Comparison of ENCODE assay signal across 8 mouse cellular contexts in the genomic region with DNA sequence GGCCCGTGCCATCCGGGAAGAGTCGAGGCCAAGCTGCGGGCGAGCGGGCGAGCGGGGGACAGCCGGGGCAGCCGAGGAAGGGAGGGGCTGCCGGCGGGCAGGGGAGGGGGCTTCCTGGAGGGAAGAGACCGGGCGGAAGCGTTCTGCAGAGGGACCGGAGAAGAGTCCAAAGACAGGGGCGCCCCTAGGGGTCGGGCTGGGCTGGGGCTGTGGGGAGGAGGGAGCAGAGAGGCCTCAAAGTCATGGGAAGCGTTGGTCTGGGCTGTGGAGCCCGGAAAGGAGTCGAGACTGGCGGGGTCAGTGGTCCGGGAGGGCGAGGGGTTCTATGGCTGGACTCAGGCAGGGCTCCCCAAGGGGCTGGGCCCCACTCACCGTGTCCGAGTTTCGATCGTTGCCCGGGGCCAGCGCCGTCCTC. TPM values are rescaled to one million over a fixed set of nuclear protein-coding genes. Genes with fewer than 3 reads are reported as not detected.
DNase-seq lines count a peak whose midpoint lies in the region; ATAC-seq and TF ChIP-seq lines count a peak whose summit lies in the region.

No protein-coding gene starts in this region.

- peak overlapping the region; percentile 93 for H3K27ac ChIP-seq in layer of hippocampus, adult 2 months
- peak overlapping the region; percentile 83 for H3K27ac ChIP-seq in hindbrain, embryonic 16.5 days (ENCODE audit: low read depth, low read length)
- peak overlapping the region; percentile 50 for H3K27ac ChIP-seq in liver, embryonic 13.5 days
- peak overlapping the region; percentile 81 for H3K27ac ChIP-seq in stomach, postnatal 0 days (replicated peaks)

- H3K9ac ChIP-seq in hindbrain, embryonic 16.5 days (ENCODE audit: low read depth, low read length) = peak overlapping the region; percentile 86
- peak overlapping the region; percentile 80 for H3K9ac ChIP-seq in liver, embryonic 13.5 days
- H3K9ac ChIP-seq in stomach, postnatal 0 days (ENCODE audit: low read length) = peak overlapping the region; percentile 93

- H3K4me1 ChIP-seq in hindbrain, embryonic 16.5 days (ENCODE audit: control insufficient read depth, insufficient read depth, low read depth, low read length) = peaks cover 26% of the 10 kb centered on the region
- H3K4me1 ChIP-seq in liver, embryonic 13.5 days (replicated peaks) = peaks cover 55% of the 10 kb centered on the region
- H3K4me1 ChIP-seq in stomach, postnatal 0 days (replicated peaks; ENCODE audit: control insufficient read depth, insufficient read depth) = 0 out of 2 replicates have a peak, but pooled peaks cover 4% of the 10 kb centered on the region

- peak overlapping the region; percentile 91 for H3K4me3 ChIP-seq in layer of hippocampus, adult 2 months
- H3K4me3 ChIP-seq in hindbrain, embryonic 16.5 days (ENCODE audit: low read length) = peak overlapping the region; percentile 93
- peak overlapping the region; percentile 81 for H3K4me3 ChIP-seq in liver, embryonic 13.5 days (replicated peaks)
- peak overlapping the region; percentile 78 for H3K4me3 ChIP-seq in stomach, postnatal 0 days (ENCODE audit: low read depth, low read length)

- no peaks in the 10 kb centered on the region; the same call in 1 of the 2 replicates for H3K36me3 ChIP-seq in hindbrain, embryonic 16.5 days (ENCODE audit: control insufficient read depth, insufficient read depth, low read length)
- H3K36me3 ChIP-seq in liver, embryonic 13.5 days = no peaks in the 10 kb centered on the region
- no peaks in the 10 kb centered on the region for H3K36me3 ChIP-seq in stomach, postnatal 0 days (ENCODE audit: control insufficient read depth, insufficient read depth, low read length)

- 0 out of 2 replicates have a peak, but pooled peaks cover 1% of the 10 kb centered on the region for H3K27me3 ChIP-seq in hindbrain, embryonic 16.5 days (replicated peaks; ENCODE audit: control insufficient read depth, insufficient read depth, low read length)
- H3K27me3 ChIP-seq in liver, embryonic 13.5 days = 0 out of 2 replicates have a peak, but pooled peaks cover 6% of the 10 kb centered on the region
- H3K27me3 ChIP-seq in stomach, postnatal 0 days (ENCODE audit: control insufficient read depth, insufficient read depth, low read length) = no peaks in the 10 kb centered on the region

- no peaks in the 10 kb centered on the region for H3K9me3 ChIP-seq in hindbrain, embryonic 16.5 days (ENCODE audit: control insufficient read depth, low read length)
- no peaks in the 10 kb centered on the region for H3K9me3 ChIP-seq in liver, embryonic 13.5 days (replicated peaks)
- no peaks in the 10 kb centered on the region for H3K9me3 ChIP-seq in stomach, postnatal 0 days (ENCODE audit: control insufficient read depth, low read length)

- WGBS in hindbrain, embryonic 16.5 days = under 1% methylated on average over 30 of the region's 31 CpGs
- under 1% methylated on average over 25 of the region's 31 CpGs for WGBS in liver, embryonic 13.5 days (ENCODE audit: insufficient replicate concordance)
- under 1% methylated on average over 26 of the region's 31 CpGs for WGBS in stomach, postnatal 0 days

- H3K4me2 ChIP-seq in hindbrain, embryonic 16.5 days (ENCODE audit: low read length) = peak overlapping the region; percentile 95
- H3K4me2 ChIP-seq in liver, embryonic 13.5 days = peak overlapping the region; percentile 91
- peak overlapping the region; percentile 96 for H3K4me2 ChIP-seq in stomach, postnatal 0 days (replicated peaks; ENCODE audit: low read depth)

- TF ChIP-seq EP300 in stomach, postnatal 0 days (optimal IDR thresholded peaks at IDR 0.05) = no peak

- TF ChIP-seq CTCF in layer of hippocampus, adult 2 months (conservative IDR thresholded peaks at IDR 0.05) = peak; percentile 66
- peak; percentile 64 for TF ChIP-seq CTCF in stomach, postnatal 0 days (IDR thresholded peaks at IDR 0.05; ENCODE audit: low read depth)

- DNase-seq in layer of hippocampus, adult 2 months (ENCODE audit: low spot score in 2 of 2) = peak in 1 of 2 experiments; percentile 47
- DNase-seq in layer of hippocampus, adult 8-10 months (ENCODE audit: low spot score in 2 of 2) = no peak
- peak; percentile 41 for DNase-seq in cerebellum, adult 11 months
- DNase-seq in forelimb bud, embryonic 11.5 days (ENCODE audit: low read depth, low spot score) = peak; percentile 64
- DNase-seq in liver, embryonic 13.5 days = peak; percentile 40
- peak; percentile 70 for DNase-seq in naive thymus-derived CD4-positive, alpha-beta T cell, adult 2 months (ENCODE audit: low read depth)
- peak; percentile 73 for DNase-seq in stomach, postnatal 0 days (ENCODE audit: low spot score)

- ATAC-seq in hindbrain, embryonic 16.5 days = peak; percentile 79
- peak; percentile 49 for ATAC-seq in liver, embryonic 13.5 days (ENCODE audit: low read depth)
- peak; percentile 74 for ATAC-seq in stomach, postnatal 0 days (ENCODE audit: low FRiP score, low TSS enrichment)

RNA-seq across cellular contexts. Expression of a gene that starts 0.5 kb away (rescaled TPM):
- total RNA-seq in layer of hippocampus, adult 2 months (2021) = 10 to 100 TPM; 92.9 to 99.6 TPM
- total RNA-seq in layer of hippocampus, adult 8-10 months (2022) = 100 to 1,000 TPM in 1 of 4 experiments, 10 to 100 TPM in 3; 87.6 to 103 (median 95.0) TPM
- 13.5 and 15.9 TPM in 2 replicates for polyA plus RNA-seq in hindbrain, embryonic 16.5 days (2015; fragmentation: Nextera tagmentation; extraction: Ambion mirVana)
- 1.3 and 1.6 TPM in 2 replicates for polyA plus RNA-seq in liver, embryonic 13.5 days (2015; fragmentation: Nextera tagmentation; extraction: Ambion mirVana)
- 5.2 and 5.3 TPM in 2 replicates for polyA plus RNA-seq in stomach, postnatal 0 days (2015; fragmentation: Nextera tagmentation; extraction: Ambion mirVana)

RNA-seq across cellular contexts. Expression of a gene that starts 5.1 kb away (rescaled TPM):
- under 1 TPM; 0.10 to 0.38 TPM for total RNA-seq in layer of hippocampus, adult 2 months (2021)
- total RNA-seq in layer of hippocampus, adult 8-10 months (2022) = under 1 TPM; 0.08 to 0.41 (median 0.38) TPM
- polyA plus RNA-seq in hindbrain, embryonic 16.5 days (2015; fragmentation: Nextera tagmentation; extraction: Ambion mirVana) = 0.97 and 1.5 TPM in 2 replicates
- polyA plus RNA-seq in liver, embryonic 13.5 days (2015; fragmentation: Nextera tagmentation; extraction: Ambion mirVana) = 0.83 and 1.0 TPM in 2 replicates
- 0.97 and 1.1 TPM in 2 replicates for polyA plus RNA-seq in stomach, postnatal 0 days (2015; fragmentation: Nextera tagmentation; extraction: Ambion mirVana)

RNA-seq across cellular contexts. Expression of a gene that starts 50.1 kb away (rescaled TPM):
- 1 to 10 TPM; 6.0 to 6.9 TPM for total RNA-seq in layer of hippocampus, adult 2 months (2021)
- 1 to 10 TPM; 4.7 to 6.7 (median 5.9) TPM for total RNA-seq in layer of hippocampus, adult 8-10 months (2022)
- 3.5 and 4.2 TPM in 2 replicates for polyA plus RNA-seq in hindbrain, embryonic 16.5 days (2015; fragmentation: Nextera tagmentation; extraction: Ambion mirVana)
- 1.3 TPM in 2 replicates for polyA plus RNA-seq in liver, embryonic 13.5 days (2015; fragmentation: Nextera tagmentation; extraction: Ambion mirVana)
- polyA plus RNA-seq in stomach, postnatal 0 days (2015; fragmentation: Nextera tagmentation; extraction: Ambion mirVana) = 3.2 and 3.7 TPM in 2 replicates

RNA-seq across cellular contexts. Expression of a gene that starts 50.1 kb away (rescaled TPM):
- 10 to 100 TPM; 17.2 to 20.7 TPM for total RNA-seq in layer of hippocampus, adult 2 months (2021)
- 10 to 100 TPM; 17.1 to 25.2 (median 21.6) TPM for total RNA-seq in layer of hippocampus, adult 8-10 months (2022)
- polyA plus RNA-seq in hindbrain, embryonic 16.5 days (2015; fragmentation: Nextera tagmentation; extraction: Ambion mirVana) = 36.3 and 37.1 TPM in 2 replicates
- polyA plus RNA-seq in liver, embryonic 13.5 days (2015; fragmentation: Nextera tagmentation; extraction: Ambion mirVana) = 39.5 and 45.2 TPM in 2 replicates
- 113 and 123 TPM in 2 replicates for polyA plus RNA-seq in stomach, postnatal 0 days (2015; fragmentation: Nextera tagmentation; extraction: Ambion mirVana)

RNA-seq across cellular contexts. Expression of a gene that starts 53.5 kb away (rescaled TPM):
- total RNA-seq in layer of hippocampus, adult 2 months (2021) = not detected
- 1 to 10 TPM in 1 of 4 experiments, under 1 TPM in 1, not detected in 2; 0.18 to 4.8 TPM for total RNA-seq in layer of hippocampus, adult 8-10 months (2022)
- 0.64 and 47.3 TPM in 2 replicates for polyA plus RNA-seq in hindbrain, embryonic 16.5 days (2015; fragmentation: Nextera tagmentation; extraction: Ambion mirVana)
- 0.82 and 1.6 TPM in 2 replicates for polyA plus RNA-seq in liver, embryonic 13.5 days (2015; fragmentation: Nextera tagmentation; extraction: Ambion mirVana)
- 42.1 and 43.6 TPM in 2 replicates for polyA plus RNA-seq in stomach, postnatal 0 days (2015; fragmentation: Nextera tagmentation; extraction: Ambion mirVana)

Comparison
In these comparisons a context has a peak if more than half of its experiments do, and no peak if none do; other contexts are left out.
1. DNase-seq: peak in cerebellum, adult 11 months (single experiment), forelimb bud, embryonic 11.5 days (single experiment), liver, embryonic 13.5 days (single experiment), naive thymus-derived CD4-positive, alpha-beta T cell, adult 2 months (single experiment) and stomach, postnatal 0 days (single experiment); none in layer of hippocampus, adult 8-10 months (0 of 2).
2. Peak in every context shown above with its lines, with median percentiles within 50 percentile points of each other: H3K27ac ChIP-seq, H3K4me3 ChIP-seq, ATAC-seq, H3K4me2 ChIP-seq and H3K9ac ChIP-seq.